Mouse (Mus musculus): Measurements from ENCODE around the gene Fam20a.

The Fam20a gene

DNA sequence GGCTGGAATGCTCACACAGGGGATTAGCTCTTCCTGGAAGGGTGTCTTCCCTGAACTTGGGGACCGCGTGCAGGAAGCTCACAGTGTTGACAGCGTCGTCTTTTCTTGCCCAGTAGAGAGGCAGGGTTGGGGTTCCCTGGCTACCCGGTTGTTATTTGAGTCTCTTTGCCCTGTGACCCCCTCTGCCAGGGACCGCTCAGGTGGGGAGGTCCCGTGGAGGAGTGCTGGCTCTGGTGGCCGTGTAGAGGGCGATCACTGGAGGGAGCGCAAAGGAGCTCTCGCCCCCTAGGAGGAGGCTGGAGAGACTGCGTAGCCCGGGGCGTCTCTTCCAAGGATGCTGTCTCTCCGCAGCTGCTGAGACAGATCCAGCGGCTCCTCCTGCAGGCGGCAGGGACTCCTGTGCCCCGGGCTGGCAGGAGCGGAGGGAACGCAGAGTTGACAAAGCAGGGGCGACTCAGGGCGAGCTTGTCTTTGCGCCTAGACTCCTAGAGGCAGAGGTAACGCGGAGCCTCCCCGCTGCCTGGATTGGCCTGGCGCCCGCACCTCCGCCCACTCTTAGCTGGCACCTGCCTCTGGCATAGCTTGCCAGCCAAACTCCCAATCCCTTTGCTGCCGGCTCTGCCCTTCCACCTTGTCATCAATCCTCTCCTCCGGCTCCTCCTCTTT lies at the start of gene Fam20a:
Gene Fam20a (minus strand): TSS at position 499 of the 666 bp plus-strand sequence.
- DNase-seq = no peak

DNA sequence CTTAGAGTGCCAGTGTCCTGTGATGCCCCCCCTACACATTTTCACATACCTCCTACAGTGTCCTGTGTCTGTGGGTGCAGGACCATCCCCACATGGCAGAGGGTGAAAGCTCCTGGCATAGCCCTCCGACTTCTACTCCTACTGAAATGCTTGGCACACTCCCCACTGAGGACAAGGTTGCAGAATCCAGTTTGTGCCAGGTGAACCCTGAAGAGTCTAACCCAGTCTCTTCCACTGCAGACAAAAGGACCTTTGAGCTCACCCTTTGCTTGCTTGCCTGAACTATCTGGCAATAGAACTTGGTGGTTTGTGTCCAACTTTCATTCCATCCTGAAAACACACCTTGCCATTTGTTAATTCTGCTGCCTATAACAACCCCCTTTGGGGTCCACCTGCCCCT lies 49.3 kb upstream of the Fam20a start:
- no peak for DNase-seq

DNA sequence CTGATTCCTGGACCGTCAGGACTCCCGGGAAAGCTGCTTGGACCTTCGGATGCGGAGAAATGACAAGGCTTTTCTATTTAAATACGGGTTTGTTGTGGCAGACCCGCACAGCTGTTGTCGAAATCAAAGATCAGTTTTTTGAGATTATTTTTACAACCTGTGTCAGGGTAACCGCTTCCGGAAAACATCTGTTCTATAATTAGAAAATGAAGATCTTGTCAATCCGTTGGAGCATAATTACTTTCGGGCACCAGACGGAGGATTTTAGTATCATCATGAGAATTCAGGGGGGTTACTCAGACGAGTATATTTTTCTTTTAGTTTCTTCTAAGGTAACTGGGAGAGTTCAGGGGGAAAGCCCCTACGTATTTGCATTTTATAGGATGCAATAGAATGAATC lies 48.1 kb upstream of the Fam20a start:
- no peak for DNase-seq

DNA sequence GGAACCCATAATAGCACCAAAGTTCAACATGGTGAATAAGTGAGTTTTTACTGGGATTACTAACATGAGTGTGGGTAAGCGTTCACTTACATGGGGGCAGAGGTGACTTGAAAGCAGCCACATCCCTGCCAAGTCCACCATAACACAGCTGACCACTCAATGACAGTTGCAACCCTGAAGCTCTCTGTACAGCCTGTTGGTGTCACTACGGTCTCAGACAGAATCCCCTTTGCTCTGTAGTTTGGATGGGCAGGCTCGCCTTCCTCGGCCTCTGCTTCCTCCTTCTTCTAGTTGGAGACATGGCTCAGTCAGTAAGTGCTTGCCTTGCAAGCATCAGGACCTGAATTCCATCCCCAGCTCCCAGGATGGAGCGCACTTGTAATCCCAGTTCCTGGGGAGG lies 47.0 kb upstream of the Fam20a start:
- DNase-seq = no peak

DNA sequence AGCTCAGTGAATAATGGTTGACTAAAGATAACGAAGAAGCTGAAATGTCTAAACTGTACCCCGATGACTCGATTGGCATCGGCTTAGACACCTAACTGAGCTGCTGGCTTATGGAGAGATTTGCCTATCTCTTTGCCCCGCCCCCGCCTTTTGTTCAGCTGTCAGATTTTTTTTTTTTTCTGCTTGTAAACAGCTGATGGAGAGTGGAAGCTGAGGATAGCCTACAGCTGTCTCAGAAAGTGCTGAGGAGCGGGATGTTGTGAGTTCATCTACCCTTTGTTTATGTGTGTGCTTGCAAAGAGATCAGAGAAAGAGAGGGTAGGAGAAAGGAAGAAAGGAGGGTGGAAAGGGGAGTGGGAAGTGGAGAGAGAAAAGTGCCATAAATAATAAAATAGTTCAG lies 38.0 kb upstream of the Fam20a start:
- no peak for DNase-seq

DNA sequence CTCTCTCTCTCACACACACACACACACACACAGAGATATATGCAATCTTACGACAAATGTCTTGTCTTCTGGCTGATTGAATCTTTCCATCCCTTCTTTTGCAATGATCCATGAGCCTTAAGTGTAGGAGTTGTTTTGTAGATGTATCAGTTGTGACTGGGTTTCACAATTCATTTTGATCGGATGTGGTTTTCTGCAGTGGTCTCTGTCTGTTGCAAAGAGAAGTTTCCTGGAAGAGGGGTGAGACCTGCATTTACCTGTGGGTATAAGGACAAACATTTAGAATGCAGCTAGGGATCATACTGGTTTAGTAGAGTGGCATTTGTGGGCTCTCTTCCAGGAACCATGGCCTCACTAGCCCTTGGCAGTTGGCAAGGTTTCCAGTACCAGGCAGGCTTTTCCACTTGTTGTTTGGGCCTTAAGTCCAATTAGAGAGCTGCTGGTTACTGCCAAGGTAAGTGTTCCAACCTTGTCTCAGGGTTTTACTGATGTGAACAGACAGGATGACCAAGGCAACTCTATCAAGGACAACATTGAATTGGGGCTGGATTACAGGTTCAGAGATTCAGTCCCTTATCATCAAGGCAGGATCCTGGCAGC lies 36.6 kb upstream of the Fam20a start:
- no peak for DNase-seq

DNA sequence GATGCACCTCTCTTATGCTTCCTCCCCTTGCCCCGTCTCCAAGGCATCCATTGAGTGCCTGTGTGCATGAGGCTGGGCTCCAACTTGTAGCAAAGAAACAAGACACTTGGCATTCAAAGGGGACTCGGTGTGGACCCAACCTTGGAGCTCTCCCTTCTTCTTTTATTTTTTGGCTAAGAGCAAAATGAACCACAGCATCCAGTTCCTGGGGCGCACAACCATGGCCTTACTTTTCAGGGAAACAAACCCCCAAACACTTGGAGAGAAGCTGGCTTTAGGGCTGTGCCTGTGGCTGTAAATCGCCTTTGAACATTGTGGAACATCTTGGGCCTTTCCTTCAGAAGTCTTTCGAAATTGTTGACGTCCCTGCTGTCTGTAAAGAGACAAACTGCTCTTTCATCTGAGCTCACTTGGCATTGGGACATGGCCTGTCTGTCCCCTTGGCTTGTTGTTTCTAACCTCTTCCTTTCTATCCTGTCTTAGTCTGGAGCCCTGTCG lies 32.1 kb upstream of the Fam20a start:
- no peak for DNase-seq

DNA sequence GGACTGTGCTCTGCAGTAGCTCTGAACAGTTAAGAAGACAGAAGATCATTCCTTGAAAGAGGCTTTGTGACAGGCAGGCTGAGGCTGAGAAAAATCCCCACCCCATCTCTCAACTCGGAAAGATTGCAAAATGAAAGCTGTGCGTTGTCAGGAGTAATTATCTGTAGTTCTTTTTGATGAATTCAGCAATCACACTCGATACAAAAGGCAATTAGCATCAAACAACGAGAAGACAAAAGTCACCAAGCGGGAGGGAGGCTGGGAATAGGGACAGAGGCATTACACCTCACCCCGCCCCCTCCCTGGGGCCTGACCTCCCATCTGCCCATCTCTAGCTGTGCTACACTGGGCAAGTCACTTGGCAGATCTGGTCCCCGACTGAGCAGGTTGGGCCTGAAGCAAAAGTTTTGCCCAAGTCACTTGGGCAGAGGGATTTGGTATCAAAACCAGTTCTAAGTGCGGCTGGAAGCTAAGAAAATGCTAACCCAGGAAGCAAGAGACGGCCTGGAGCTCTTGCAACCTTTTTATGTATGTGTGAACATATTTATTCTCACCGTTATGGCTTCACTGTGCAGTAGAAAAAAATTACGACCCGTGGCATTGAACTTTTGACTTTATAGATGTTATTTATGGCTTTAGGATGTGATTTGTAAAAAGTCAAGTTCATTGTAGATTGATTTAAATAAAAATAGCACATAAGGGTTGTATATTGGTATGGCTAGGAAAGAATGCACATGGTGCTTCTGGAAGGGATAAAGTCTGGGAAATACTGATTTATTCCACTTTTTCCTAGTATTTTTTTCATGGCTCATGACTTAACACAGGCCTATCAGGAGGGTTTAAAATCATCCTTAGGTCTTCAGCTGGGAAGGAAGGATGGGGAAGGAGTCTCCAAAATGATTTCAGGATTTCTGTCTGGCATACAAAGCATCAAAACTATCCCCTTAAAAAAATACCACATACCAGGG lies 29.8 kb upstream of the Fam20a start:
- DNase-seq = no peak

DNA sequence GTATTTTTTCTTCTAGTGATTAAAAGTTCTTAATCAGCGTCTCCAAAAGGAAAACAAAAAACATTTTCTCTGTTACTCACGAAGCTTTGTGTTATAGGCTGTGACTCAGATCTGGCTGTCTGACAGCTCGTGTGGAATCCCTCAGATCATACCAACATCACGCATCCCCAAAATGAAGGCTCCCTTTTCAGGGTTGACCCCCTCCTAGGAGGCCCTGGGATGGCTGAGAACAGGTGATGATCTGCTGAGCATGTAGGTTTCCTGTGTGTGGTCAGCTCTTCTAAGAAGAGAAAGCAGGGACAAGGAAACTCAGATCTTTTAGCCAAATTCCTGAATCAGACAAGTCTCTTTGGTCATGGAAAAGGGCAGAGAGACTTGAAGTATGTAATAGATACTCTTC lies 23.1 kb upstream of the Fam20a start:
- no peak for DNase-seq

DNA sequence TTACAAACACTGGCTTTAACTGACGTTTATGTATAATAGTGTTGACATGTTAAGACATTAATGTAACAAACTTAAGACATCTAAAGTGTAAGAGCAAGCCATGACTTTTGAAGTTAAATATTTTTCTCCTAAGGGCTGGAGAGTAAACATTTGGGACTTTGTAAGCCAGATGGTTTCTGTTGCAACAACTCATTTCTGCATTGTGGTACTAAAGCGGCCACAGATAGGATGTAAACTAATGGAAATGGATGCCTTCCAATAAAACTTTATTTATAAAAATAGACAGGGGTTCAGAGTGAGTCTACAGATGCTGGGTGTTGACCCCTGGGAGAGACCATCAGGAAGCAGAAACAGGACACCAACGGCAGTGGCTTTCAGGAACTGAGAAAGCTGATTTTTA lies 15.9 kb upstream of the Fam20a start:
- DNase-seq = no peak

DNA sequence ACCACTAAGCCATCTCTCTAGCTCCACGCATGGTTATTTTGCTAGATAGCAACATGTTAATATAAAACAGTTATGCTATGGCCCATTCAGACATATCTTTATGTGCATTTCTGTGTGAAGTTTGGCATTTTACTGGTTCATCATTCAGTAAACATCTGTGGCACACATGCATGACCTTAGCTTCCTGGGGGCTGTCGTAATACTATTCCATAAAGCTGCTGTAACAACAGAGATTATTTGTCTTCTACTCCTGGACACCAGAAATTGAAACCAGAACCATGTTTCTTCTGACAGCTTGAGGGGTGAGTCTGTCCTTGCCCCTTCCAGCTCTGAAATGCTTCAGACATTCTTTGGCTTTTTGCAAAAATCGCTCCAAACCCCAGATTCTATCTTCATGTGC lies 14.3 kb upstream of the Fam20a start:
- DNase-seq = no peak

DNA sequence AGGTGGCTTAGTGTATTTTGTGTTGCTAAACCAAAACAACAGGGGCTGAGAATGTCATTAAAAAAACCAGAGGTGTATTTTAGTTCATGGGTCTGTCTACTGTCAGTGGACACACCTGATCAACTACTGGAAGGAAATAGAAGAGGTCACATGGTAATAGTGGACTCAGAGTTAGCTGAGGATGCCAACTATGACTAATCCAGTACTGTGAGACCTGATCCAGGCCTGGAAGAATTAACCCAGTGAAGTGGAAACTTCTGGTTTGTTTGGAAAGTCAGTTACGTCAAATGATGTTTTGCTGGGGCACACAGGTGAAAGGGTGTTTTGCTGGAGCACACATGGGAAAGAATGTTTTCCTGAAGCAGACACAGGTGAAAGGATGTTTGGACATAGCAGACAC lies 12.3 kb upstream of the Fam20a start:
- DNase-seq = no peak

DNA sequence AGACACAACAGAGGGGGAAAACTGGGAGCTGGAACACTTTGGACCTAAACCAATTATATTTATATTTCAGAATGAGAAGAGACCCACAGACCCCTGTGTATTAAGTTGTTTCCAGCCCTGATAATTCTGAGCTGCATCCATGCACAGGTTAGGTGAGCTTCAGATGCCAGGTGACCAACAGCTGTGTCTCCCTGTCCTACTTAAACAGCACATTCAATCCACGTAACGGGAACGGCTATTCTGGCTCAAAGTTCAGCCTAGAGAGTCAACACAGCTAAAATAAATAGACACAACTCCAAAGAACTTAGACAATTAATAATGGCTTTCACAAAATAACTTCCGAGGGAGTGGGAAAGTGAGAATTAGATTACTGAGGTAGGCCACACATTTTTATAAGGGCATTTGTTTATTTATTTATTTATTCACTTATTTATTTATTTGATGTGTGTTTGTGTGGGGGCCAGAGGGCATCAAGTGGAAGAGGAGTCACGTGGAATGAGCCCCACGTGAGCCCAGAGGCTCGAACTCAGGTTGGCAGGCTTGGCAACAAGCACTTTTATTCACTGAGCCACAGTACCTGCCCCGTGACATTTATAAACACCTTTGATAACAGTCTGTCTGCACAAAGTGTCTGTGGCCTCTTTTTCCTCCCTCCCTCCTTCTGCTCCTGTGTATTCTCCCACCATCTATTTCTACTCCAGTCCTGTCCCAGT lies 10.8 kb upstream of the Fam20a start:
- no peak for DNase-seq

DNA sequence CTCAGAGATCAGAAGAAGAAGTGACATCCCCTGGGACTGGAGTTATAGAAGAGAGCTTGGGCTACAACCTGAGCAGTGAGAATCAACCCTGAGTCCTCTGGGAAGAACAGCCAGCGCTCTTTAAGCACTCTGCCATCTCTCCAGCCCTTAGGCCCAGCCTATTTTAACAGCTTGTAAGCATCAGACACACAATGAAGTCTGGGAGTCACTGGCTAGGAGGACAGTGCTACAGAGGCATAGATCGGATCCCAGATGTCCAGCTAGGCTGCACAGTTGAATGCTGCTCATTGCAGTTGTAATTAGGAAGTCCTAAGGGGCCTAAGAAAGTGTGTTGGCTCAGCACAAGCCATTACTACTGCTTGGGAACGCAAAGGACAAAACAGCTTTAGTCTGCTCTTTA lies 6.3 kb upstream of the Fam20a start:
- DNase-seq = no peak

DNA sequence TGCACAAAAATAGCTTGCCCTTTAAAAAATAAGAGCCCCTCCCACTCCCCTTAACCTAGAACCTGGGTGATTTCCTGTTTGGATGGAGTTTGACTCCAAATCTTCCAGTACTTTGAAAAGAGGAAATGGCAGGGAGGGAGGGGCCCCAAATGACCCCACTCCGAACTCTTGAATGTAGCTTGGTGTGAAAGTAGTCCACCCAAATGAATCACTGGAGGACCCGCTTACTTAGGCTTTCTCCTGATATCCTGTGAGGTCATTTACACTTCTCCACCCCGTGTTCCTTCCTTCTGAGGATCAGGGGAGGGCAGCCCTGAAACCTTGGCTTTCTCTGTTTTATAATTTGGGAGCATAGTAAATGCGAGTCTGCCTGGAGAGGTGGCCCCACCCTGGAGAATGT lies 632 bp upstream of the Fam20a start:
- no peak for DNase-seq

DNA sequence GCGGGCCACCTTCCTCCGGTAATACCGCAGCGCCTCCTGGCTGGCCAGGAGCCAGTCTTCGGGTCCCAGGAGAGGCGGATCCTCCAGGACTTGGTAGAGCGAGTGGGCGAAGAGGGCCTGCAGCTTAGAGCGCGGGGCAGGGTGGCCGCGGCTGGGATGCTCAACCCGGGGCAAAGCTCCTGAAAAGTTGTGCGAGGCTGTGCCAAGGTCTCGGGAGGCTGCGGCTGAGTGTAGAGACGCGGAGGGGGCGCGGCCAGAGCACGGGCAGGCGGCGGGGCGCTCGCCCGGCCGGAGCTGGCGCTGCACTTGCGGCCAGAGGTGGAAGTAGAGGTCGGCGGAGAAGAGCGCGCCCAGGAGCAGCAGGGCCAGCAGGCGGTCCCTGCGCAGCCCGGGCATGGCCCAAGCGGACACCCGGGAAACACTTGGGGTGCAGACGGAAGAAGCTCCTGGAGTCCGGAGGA lies 729 bp downstream of the Fam20a start:
- DNase-seq = no peak

DNA sequence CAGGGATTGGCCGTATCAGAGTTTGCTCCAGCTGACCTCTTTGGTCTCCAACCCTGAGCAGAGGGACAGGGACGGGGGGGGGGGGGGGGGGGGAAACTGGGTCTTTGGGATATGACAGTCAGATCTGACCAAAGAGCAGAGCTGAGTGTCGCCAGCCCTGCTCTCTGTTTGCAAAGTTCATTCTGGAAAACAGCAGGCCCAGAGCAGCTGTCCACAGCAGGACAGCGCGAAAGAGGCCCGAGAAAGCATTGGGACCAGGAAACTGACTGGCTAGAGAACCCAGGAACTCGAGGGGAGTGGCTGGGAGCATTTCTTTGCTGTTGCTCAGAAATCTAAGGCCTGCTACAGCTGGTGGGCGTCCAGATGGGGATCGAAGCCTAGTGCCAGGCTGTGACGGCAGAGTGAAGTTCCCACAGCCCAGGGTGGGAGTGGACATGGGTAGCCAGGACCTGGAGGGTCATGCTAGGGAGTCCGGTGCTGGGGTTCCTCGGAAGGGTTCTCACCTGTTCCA lies 1.2 kb downstream of the Fam20a start:
- DNase-seq = no peak

DNA sequence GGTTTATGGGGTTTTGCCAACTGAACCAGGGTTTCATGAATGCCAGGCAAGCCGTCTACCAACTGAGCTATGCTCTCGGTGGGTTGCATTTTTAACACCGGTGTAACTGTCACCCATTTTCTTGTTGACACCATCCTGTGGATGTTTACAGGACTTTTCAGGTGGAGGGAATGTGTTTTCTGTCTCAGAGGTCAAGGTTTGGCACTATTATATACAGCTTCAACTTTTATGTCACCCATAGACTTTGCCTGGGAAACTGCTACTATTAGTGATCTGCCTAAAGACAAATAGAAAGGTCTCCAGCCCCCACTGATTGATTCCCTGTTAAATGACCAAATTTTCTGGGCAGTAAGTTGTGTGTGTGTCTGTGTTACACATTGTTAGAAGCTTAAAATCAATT lies 2.7 kb downstream of the Fam20a start:
- DNase-seq = no peak

DNA sequence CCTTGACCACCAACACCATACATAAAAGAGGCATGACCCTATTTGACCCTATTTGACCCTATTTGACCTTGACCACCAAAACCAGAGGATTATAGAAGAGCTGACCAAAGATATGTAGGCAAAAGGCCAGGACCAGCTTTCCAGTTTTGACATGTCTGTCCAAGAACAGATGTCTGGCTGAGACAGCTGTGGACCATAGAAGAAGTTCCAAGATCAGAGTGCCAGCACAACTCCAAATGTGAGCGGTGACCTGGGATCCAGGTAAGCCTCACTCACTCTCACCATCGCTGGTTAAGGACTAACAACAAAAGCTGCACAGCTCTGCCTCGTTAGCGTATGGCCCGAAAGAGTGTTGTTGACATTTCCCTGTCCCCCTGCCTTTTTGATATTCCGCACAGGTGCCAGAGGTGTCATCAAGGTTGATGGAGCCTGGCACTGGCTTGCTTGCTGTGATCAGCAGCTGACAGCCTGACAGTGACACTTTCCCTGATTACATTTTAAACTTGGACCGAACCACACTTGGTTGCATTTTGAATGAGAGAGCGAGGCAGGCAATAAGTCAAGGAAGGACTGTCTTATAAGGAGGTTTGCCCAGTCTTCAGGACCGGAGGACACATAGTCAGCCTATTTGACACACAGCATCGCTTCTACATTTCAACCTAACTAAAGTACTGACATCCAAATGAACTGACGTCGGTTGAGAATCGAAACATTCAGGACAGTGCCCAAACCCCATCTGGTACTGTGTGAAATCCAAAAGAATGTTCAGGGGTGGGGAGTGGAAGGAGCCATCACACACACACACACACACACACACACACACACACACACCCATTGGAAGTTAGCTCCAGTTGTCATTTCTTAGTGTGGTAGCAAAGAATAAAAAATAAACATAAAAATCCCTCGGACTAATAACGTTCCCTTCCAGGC lies 3.8 kb downstream of the Fam20a start:
- no peak for DNase-seq

DNA sequence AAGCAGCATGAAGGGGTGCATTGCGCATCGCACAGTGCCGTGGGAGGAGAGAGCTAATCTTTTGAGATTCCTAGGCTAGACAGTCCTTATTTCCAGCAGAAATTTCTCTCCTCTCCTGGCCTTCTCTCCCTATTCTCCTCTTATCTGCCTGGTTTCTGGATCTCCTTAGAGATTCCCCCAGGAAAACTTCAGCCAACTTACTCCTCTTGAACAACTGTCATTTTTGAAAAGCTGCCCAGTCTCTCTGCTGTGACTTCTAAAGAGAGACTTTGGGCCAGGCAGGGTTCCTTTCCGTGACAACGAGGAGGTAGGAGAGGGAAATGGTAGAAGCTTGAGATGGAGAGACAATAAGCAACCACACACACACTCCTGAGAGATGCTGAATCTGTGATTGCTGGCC lies 4.6 kb downstream of the Fam20a start:
- no peak for DNase-seq

DNA sequence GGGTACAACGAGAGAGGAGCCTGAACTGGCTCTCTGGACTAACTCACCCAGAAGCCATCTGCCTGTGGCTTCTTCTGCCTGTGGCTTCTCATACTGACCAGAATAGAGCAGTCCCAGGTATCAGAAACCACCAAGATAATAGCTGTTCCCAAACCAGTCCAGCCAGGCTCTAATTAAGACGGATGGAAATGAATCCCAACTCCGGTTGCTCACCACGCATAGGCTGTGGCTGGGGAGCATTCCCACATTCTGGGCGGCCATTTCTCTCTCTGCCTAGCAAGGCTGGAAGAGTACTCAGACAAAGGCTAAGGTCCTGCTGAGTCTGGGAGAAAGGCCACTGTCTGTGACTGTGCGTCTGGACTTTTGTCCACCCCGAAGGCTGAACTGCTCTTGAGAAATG lies 5.1 kb downstream of the Fam20a start:
- no peak for DNase-seq
